Mouse (Mus musculus) liver, adult 2 months (tissue): ENCODE results near the gene Tmem131.

Source experiments
- CTCF ChIP-seq: fragments of 200-500 bp; IDR thresholded peaks from 2 replicates; pipeline ENCODE4 v1.5.1; 2011; ENCODE audit warnings: low read depth, low read length, control low read depth
- POLR2A ChIP-seq: fragments of 200-500 bp; IDR thresholded peaks from 2 replicates; pipeline ENCODE4 v1.6.1; 2011; ENCODE audit warnings: low read length, control low read depth; ENCODE audit not compliant: insufficient read depth; ENCODE audit errors: extremely low read depth

GRCm38 (mm10) chr1:36758553-36758952, 184.9 kb downstream of the Tmem131 start:
- TF ChIP-seq CTCF (no peak), POLR2A (no peak)
